Mouse (Mus musculus) embryonic facial prominence, embryonic 11.5 days (tissue): ENCODE measurements around the gene Akt1. TPM values are rescaled to one million over a fixed set of nuclear protein-coding genes. Genes with fewer than 3 reads are reported as not detected.

ENCODE experiments used
- ATAC-seq: fragments of 200-750 bp; cut with Nextera tagmentation; replicated peaks from 2 replicates; pipeline ENCODE4 v1.8.0; 2017; ENCODE audit warnings: low read depth; ENCODE audit not compliant: insufficient number of reproducible peaks, low FRiP score, low TSS enrichment
- DNase-seq: peaks from one replicate; pipeline ENCODE4 v3.0.0-alpha.2; 2015; ENCODE audit warnings: low spot score
- H3K27ac ChIP-seq: fragments of 300-500 bp; sonication (generic); replicated peaks from 2 replicates; pipeline ENCODE4 v1.5.1; 2014; ENCODE audit warnings: mild to moderate bottlenecking, low read depth, low read length, control low read depth
- H3K27me3 ChIP-seq: fragments of 300-500 bp; sonication (generic); 2 replicates; pipeline ENCODE4 v1.6.1; 2014; ENCODE audit warnings: mild to moderate bottlenecking, low read length, moderate library complexity, mixed read lengths; ENCODE audit not compliant: control insufficient read depth, insufficient read depth
- H3K36me3 ChIP-seq: fragments of 300-500 bp; sonication (generic); replicated peaks from 2 replicates; pipeline ENCODE4 v1.6.1; 2014; ENCODE audit warnings: low read depth, mild to moderate bottlenecking, low read length, moderate library complexity, mixed read lengths; ENCODE audit not compliant: control insufficient read depth, insufficient read depth
- H3K4me1 ChIP-seq: fragments of 300-500 bp; sonication (generic); 2 replicates; pipeline ENCODE4 v1.6.1; 2014; ENCODE audit warnings: low read length, mixed read lengths; ENCODE audit not compliant: control insufficient read depth, insufficient read depth
- H3K4me2 ChIP-seq: fragments of 300-500 bp; sonication (generic); 2 replicates; pipeline ENCODE4 v1.6.1; 2014; ENCODE audit warnings: low read depth, mild to moderate bottlenecking, control low read depth, low read length, moderate library complexity
- H3K4me3 ChIP-seq: fragments of 300-500 bp; sonication (generic); 2 replicates; pipeline ENCODE4 v1.5.1; 2014; ENCODE audit warnings: low read depth, low read length, control low read depth
- H3K9ac ChIP-seq: fragments of 300-500 bp; sonication (generic); replicated peaks from 2 replicates; pipeline ENCODE4 v1.6.1; 2014; ENCODE audit warnings: mild to moderate bottlenecking, control low read depth, low read length
- H3K9me3 ChIP-seq: fragments of 300-500 bp; sonication (generic); replicated peaks from 2 replicates; pipeline ENCODE4 v1.6.1; 2016; ENCODE audit warnings: mild to moderate bottlenecking, low read length, inconsistent platforms, mixed read lengths; ENCODE audit not compliant: control insufficient read depth
- WGBS: fragments of 180-500 bp; shearing (Covaris S2); extraction: QIAGEN DNeasy Blood & Tissue Kit; methylation state at CpG from one replicate; pipeline ENCODE4 v1.1.7; 2014; 5-methylcytosine and 5-hydroxymethylcytosine counted together
- polyA plus RNA-seq: library from polyadenylated mRNA; unstranded; fragments of >200 nt; fragmentation: Nextera tagmentation; extraction: Ambion mirVana; gene quantifications from 2 replicates; pipeline ENCODE4 v1.2.1, GENCODE M21; 2014

Akt1 gene
- polyA plus RNA-seq, 1 experiment from 2014 or later, result 99.2 TPM

- ATAC-seq (no peak), DNase-seq (no peak)
- Histone ChIP-seq H3K36me3 (peaks cover 22% of the 10 kb centered on the region), H3K27me3 (no peaks in the 10 kb centered on the region), H3K9ac (no peak overlapping the region), H3K9me3 (no peaks in the 10 kb centered on the region), H3K4me2 (no peak overlapping the region), H3K27ac (peak overlapping the region; percentile 20; the same call in 1 of the 2 replicates), H3K4me1 (peaks cover 2% of the 10 kb centered on the region; the same call in 1 of the 2 replicates), H3K4me3 (no peak overlapping the region)
- 93% methylated on average over 12 of the region's 12 CpGs for WGBS
Observed at GRCm38 (mm10) chr12:112663716-112664115, 11.0 kb downstream of the Akt1 start.

- Histone ChIP-seq H3K27ac (no peak overlapping the region; the same call in 1 of the 2 replicates), H3K27me3 (no peaks in the 10 kb centered on the region), H3K9me3 (no peaks in the 10 kb centered on the region), H3K4me1 (peaks cover 2% of the 10 kb centered on the region; the same call in 1 of the 2 replicates), H3K9ac (no peak overlapping the region), H3K36me3 (peaks cover 22% of the 10 kb centered on the region), H3K4me3 (no peak overlapping the region), H3K4me2 (no peak overlapping the region)
- DNase-seq (no peak), ATAC-seq (no peak)
- 94% methylated on average over 11 of the region's 11 CpGs for WGBS
Observed at GRCm38 (mm10) chr12:112663303-112663702, 11.4 kb downstream of the Akt1 start.

DNA sequence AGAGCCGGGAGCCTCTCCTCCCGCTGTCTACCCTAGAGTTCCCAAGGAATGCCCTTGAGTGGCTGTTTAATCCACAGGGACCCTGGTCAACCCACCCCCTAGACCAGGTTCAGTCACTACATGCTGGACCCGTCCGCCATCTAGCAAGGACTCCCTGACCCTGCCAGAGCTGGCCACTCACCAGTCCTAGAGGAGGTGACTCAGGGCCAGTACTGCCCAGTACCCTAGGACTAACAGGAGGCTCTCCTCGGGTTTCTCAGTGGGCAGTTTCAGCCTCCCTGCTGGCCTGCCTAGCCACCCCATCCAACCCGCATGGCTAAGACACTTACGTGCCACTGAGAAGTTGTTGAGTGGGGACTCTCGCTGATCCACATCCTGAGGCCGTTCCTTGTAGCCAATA is 12.8 kb downstream of the Akt1 start:
- Histone ChIP-seq H3K27me3 (no peaks in the 10 kb centered on the region), H3K27ac (no peak overlapping the region), H3K9me3 (no peaks in the 10 kb centered on the region), H3K4me1 (peaks cover 2% of the 10 kb centered on the region; the same call in 1 of the 2 replicates), H3K36me3 (peaks cover 30% of the 10 kb centered on the region), H3K9ac (no peak overlapping the region), H3K4me3 (no peak overlapping the region), H3K4me2 (no peak overlapping the region)
- WGBS, result 87% methylated on average over 9 of the region's 9 CpGs
- ATAC-seq (no peak), DNase-seq (no peak)

- H3K4me1 ChIP-seq, result peaks cover 2% of the 10 kb centered on the region; the same call in 1 of the 2 replicates
- H3K27me3 ChIP-seq, result no peaks in the 10 kb centered on the region
- H3K27ac ChIP-seq, result no peak overlapping the region
- WGBS, result 96% methylated on average over 3 of the region's 3 CpGs
- H3K9me3 ChIP-seq, result no peaks in the 10 kb centered on the region
- no peak overlapping the region for H3K4me3 ChIP-seq
- DNase-seq (no peak), ATAC-seq (no peak)
- H3K4me2 ChIP-seq, result no peak overlapping the region
- peaks cover 32% of the 10 kb centered on the region for H3K36me3 ChIP-seq
- no peak overlapping the region for H3K9ac ChIP-seq
Observed at GRCm38 (mm10) chr12:112661327-112661605, 13.4 kb downstream of the Akt1 start.

DNA sequence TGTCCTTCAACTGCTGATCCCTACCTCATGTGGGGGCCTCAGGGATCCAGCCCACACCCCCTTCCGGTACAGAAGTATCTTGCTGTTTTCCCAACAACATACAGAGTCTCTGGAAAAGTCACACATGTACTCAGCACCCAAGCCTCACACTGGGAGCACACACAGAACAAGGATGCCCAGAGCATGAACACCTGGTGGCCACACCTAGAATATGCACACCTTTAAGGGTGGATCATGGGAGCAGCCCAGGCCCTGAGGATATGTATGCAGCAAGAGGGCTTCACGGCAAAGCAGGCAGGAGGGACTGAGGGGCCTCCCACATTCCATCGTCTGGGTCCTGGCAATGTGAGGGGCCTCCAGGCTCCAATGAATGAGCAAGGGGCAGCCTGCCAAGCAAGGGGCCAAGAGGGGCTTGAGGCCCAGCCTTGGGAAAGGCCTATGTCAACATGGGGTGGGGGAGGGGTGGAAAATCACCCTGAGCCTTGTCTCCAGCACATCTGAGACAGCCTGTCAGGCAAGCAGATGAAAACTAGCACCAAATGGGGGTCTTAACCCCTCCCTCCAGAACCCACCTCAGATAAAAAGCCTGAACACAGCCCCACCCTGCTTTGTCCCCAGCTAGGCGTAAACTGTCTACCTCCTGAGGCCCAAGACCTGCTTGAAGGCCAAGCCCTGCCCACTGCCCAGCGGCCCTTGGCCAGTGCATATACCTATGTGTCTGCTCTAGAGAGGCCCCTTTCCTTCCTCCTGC is 13.9 kb downstream of the Akt1 start:
- Histone ChIP-seq H3K4me1 (peaks cover 2% of the 10 kb centered on the region; the same call in 1 of the 2 replicates), H3K27ac (0 out of 2 replicates have a peak overlapping the region, but pooled peaks have one; percentile 9), H3K4me3 (no peak overlapping the region), H3K9ac (no peak overlapping the region), H3K27me3 (no peaks in the 10 kb centered on the region), H3K9me3 (no peaks in the 10 kb centered on the region), H3K36me3 (peaks cover 32% of the 10 kb centered on the region), H3K4me2 (no peak overlapping the region; the same call in 1 of the 2 replicates)
- ATAC-seq (peak; percentile 15; the same call in 1 of the 2 replicates), DNase-seq (peak; percentile 65)
- 51% methylated on average over 5 of the region's 5 CpGs for WGBS

DNA sequence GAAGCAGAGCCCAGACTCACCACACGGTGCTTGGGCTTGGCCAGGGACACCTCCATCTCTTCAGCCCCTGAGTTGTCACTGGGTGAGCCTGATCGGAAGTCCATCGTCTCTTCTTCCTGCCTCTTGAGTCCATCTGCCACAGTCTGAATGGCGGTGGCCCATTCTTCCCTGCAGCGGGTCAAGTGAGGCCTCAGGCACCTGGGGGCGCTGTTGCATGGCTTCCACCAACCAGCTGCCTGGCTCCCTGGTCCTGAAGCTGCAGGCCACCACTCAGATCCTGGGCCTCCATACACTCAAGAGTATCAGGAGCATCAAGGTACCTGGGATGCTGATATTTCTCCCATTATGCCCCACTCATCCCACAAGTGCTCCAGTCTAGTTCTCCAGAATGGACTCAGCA is 15.6 kb downstream of the Akt1 start:
- Histone ChIP-seq H3K4me1 (peaks cover 2% of the 10 kb centered on the region; the same call in 1 of the 2 replicates), H3K36me3 (peaks cover 40% of the 10 kb centered on the region), H3K9ac (no peak overlapping the region), H3K27ac (no peak overlapping the region), H3K4me3 (no peak overlapping the region), H3K9me3 (no peaks in the 10 kb centered on the region), H3K4me2 (no peak overlapping the region), H3K27me3 (no peaks in the 10 kb centered on the region)
- DNase-seq (no peak), ATAC-seq (no peak)
- 75% methylated on average over 6 of the region's 6 CpGs for WGBS

DNA sequence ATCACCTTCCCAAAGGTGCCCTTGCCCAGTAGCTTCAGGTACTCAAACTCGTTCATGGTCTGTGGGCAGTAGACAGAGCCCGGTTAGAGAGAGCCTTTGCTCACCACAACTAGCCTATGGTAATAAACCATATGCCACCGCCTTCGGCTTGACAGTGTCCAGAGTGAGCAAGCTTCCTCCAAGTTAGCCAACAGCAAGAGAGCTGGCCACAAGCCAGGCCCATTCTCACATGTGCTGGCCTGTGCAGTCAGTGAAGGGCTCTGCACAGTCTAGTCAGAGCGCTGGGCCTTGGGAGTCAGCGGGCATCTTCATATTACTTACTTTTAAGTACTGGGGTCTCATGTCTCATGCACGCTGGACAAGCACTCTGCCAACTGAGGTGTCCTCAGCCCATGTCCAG is 16.1 kb downstream of the Akt1 start:
- no peak overlapping the region for H3K27ac ChIP-seq
- no peak overlapping the region for H3K4me3 ChIP-seq
- WGBS, result 96% methylated on average over 7 of the region's 7 CpGs
- H3K27me3 ChIP-seq, result no peaks in the 10 kb centered on the region
- no peak overlapping the region for H3K4me2 ChIP-seq
- H3K9ac ChIP-seq, result no peak overlapping the region
- H3K4me1 ChIP-seq, result peaks cover 2% of the 10 kb centered on the region; the same call in 1 of the 2 replicates
- ATAC-seq (no peak), DNase-seq (no peak)
- H3K36me3 ChIP-seq, result peaks cover 40% of the 10 kb centered on the region
- H3K9me3 ChIP-seq, result no peaks in the 10 kb centered on the region

- Histone ChIP-seq H3K4me3 (no peak overlapping the region), H3K9ac (no peak overlapping the region), H3K4me1 (no peaks in the 10 kb centered on the region), H3K27ac (no peak overlapping the region), H3K9me3 (no peaks in the 10 kb centered on the region), H3K4me2 (no peak overlapping the region), H3K36me3 (peaks cover 24% of the 10 kb centered on the region), H3K27me3 (no peaks in the 10 kb centered on the region)
- no peak for DNase-seq
- 80% methylated on average over 5 of the region's 5 CpGs for WGBS
- no peak for ATAC-seq
Observed at GRCm38 (mm10) chr12:112654076-112654475, 20.6 kb downstream of the Akt1 start.
